Mouse (Mus musculus): ENCODE results near the gene Nfia. TPM values are rescaled to one million over a fixed set of nuclear protein-coding genes. Genes with fewer than 3 reads are reported as not detected.

The Nfia gene
- polyA plus RNA-seq, 1 experiment from 2014 or later = 40.5 TPM

DNA sequence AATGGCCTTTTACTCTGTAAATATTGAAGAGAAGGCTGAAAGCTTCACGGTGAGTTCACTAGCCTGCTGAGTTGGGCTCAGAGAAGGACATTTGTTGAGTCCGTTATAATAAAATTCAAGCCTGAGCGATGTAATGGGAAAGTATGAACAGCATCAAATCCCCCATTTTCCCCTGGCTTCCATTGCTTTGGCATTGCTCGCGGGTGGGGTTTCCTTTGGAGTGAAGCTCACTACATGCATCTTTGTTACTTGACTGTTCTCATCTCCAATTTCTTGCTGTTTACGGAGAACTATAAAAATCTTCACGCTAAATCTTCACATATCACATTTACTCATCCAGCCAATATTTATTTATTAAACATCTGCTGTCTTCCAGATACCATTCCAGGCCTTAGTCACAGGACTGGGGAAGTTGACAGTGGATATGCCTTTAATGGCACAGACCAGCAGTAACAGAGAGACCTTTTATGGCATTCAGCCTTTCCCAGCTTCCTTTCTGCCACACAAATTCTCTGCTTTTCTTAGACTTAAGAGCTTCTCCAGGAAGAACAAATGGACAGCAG, 196.3 kb downstream of the Nfia start:
- ChIA-PET POLR2A (no interaction called here), CTCF (interaction anchor here (1.6 kb wide), 1 partner anchor 34 kb away, joined by 3 read pairs; no protein-coding TSS in a partner anchor)
- H3K27me3 ChIP-seq = no peaks in the 10 kb centered on the region
- no peak for TF ChIP-seq CTCF (IDR thresholded peaks at IDR 0.05)
- ATAC-seq (no peak), DNase-seq (ENCODE audit: low read depth, low spot score) (no peak)
- in situ Hi-C loops (cut with MboI; ENCODE audit: low pct_unique_long_range_greater_than_20kb) = no loop called here

DNA sequence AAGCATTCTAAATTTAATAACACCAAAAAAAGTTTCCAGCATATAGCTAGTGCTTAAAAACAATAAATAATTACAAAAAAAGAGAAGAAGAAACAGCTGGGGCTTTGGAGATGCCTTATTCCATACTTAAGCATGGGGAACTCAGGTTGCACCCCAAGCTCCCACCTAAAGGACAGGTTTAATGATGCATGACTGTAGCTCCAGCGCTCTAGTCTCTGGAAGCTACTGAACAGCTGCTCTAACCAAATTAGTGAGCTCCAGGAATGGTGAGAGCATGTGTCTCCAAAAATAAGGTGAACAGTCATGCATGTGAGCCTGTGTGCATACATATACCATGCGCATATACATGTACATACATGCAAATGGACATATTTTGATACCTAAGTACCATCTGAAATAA, 200.5 kb downstream of the Nfia start:
- ChIA-PET CTCF (interaction anchor here (1.2 kb wide), 1 partner anchor 14 kb away, joined by 4 read pairs; no protein-coding TSS in a partner anchor), POLR2A (no interaction called here)
- TF ChIP-seq CTCF (IDR thresholded peaks at IDR 0.05) = no peak
- DNase-seq (ENCODE audit: low read depth, low spot score) (no peak), ATAC-seq (no peak)
- no peaks in the 10 kb centered on the region for H3K27me3 ChIP-seq
- in situ Hi-C loops (cut with MboI; ENCODE audit: low pct_unique_long_range_greater_than_20kb) = no loop called here

DNA sequence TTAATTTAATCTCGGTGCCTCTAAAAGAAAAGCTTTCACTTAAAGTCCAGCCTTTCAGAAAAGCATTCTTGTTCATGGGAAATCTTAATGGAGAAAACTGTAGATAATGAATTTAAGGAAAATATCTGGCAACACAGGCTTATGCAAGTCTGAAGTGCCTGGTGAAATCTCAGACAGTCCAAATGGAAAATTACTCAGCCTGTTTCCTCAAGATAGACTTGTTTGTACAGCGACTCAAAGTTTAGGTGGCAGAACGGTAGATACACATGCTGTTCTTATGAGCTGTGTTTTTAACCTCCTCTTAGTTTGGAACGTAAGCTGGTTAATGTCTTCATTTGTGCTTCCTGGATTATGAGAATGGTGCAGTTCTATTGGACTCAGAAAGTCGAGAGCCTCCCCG, 201.5 kb downstream of the Nfia start:
- CTCF ChIA-PET = no interaction called here
- in situ Hi-C loops (cut with MboI; ENCODE audit: low pct_unique_long_range_greater_than_20kb) = no loop called here
- no peak for DNase-seq (ENCODE audit: low read depth, low spot score)
- no peaks in the 10 kb centered on the region for H3K27me3 ChIP-seq
- POLR2A ChIA-PET = interaction anchor here (0.5 kb wide), 1 partner anchor 403 kb away, joined by 5 read pairs; no protein-coding TSS in a partner anchor
- no peak for TF ChIP-seq CTCF (IDR thresholded peaks at IDR 0.05)
- no peak for ATAC-seq

DNA sequence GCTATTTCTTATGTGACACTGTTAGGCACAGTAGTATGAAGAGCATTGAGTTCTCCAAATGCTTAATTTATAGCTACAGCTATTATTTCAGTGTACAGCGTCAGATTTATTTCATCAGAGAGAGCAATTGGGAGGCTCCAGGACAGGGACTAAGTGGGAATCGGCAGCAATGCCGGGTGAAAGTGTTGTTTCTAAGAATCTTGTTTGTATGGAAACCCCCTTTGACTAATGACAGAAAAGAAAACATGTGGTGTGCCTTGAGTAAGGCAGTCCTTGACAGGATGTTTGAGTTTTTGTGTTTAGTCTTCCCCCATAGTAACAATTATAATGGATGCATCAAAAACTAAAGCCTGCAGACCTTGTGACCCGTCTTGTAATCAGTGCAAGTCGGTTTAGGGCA, 204.4 kb downstream of the Nfia start:
- DNase-seq (ENCODE audit: low read depth, low spot score) = no peak
- no peak for TF ChIP-seq CTCF (IDR thresholded peaks at IDR 0.05)
- ATAC-seq = no peak
- H3K27me3 ChIP-seq = no peaks in the 10 kb centered on the region
- POLR2A ChIA-PET = no interaction called here
- CTCF ChIA-PET = no interaction called here
- in situ Hi-C loops (cut with MboI; ENCODE audit: low pct_unique_long_range_greater_than_20kb) = no loop called here

DNA sequence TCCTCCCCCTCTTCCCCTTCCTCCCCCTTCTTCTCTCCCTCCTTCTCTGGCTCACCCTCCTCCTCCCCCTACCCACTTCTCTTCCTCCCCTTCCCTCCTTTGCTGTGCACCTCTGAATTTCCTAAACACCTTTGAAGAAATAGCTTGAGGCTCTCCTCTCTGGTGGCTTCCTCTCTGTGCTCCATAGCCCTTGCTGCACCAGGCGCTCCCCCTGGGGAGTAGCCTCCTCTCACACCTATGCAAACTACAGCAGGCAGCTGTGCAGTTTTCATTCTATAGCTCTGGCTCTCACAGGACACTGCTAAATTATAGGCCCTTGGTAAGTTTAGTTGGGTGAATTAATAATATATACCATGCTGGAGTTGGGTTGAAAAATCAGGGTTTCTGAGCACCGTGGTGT, 211.8 kb downstream of the Nfia start:
- POLR2A ChIA-PET = interaction anchor here (0.8 kb wide), 1 partner anchor 208 kb away, joined by 3 read pairs; no protein-coding TSS in a partner anchor

DNA sequence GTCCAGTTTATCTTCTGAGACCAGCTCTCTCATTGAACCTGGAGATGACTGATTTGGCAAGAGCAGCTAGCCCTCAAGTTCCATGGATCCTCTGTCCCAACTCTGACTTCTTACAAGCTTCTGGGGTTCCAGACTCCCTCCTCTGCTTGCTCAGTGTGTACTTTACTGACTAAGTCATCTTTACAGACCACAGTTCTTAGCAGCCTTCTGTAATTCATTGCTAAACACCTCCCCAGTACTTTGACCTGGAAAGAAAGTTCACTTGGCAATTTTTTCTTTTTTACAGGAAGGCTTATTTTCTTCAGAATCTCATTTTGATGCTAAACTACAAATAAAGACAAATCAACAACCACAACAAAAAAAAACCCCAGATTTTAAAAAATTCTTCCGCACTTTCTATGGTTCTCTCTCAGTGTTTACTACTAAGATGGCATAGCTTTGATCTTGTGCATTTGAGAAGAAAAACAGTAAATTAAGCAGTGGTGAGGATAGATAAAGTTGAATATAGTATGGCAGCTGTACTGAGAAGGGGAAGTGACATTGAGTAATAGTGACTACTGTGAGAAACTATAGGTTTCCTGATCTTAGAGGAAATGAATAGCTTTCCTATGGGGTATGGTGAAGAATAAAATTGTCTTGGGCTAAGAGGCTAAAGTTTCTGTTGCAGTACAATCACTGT, 213.7 kb downstream of the Nfia start:
- H3K27me3 ChIP-seq = no peaks in the 10 kb centered on the region
- TF ChIP-seq CTCF (IDR thresholded peaks at IDR 0.05) = no peak
- DNase-seq (ENCODE audit: low read depth, low spot score) = no peak
- CTCF ChIA-PET = interaction anchor here (1.1 kb wide), 1 partner anchor 9 kb away, joined by 3 read pairs; no protein-coding TSS in a partner anchor
- POLR2A ChIA-PET = no interaction called here
- in situ Hi-C loops (cut with MboI; ENCODE audit: low pct_unique_long_range_greater_than_20kb) = no loop called here
- no peak for ATAC-seq

More for the DNA sequence above, 211.8 kb downstream of the Nfia start:
- CTCF ChIA-PET = no interaction called here
- in situ Hi-C loops (cut with MboI; ENCODE audit: low pct_unique_long_range_greater_than_20kb) = no loop called here
- no peak for DNase-seq (ENCODE audit: low read depth, low spot score)
- ATAC-seq = no peak
- TF ChIP-seq CTCF (IDR thresholded peaks at IDR 0.05) = no peak
- no peaks in the 10 kb centered on the region for H3K27me3 ChIP-seq

DNA sequence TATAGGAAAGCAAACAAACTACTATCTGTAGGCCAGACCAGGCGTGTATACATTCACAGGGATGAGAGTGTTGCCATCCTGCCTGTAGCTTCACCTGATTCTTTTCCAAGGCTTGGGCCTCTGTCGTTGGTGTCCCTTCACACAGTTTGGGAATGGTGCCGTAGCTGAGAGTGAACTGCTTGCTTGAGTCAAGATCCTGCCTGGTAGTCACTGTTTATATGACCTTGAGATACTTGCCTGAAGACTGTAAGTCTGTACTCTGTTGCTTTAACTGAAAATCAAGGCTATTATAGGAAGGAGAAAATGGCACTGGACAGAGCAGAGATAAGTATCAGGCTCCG, 214.2 kb downstream of the Nfia start:
- ATAC-seq = no peak
- DNase-seq (ENCODE audit: low read depth, low spot score) = no peak
- CTCF ChIA-PET = interaction anchor here (1.1 kb wide), 1 partner anchor 9 kb away, joined by 3 read pairs; no protein-coding TSS in a partner anchor
- POLR2A ChIA-PET = no interaction called here
- in situ Hi-C loops (cut with MboI; ENCODE audit: low pct_unique_long_range_greater_than_20kb) = no loop called here
- no peak for TF ChIP-seq CTCF (IDR thresholded peaks at IDR 0.05)
- H3K27me3 ChIP-seq = no peaks in the 10 kb centered on the region

DNA sequence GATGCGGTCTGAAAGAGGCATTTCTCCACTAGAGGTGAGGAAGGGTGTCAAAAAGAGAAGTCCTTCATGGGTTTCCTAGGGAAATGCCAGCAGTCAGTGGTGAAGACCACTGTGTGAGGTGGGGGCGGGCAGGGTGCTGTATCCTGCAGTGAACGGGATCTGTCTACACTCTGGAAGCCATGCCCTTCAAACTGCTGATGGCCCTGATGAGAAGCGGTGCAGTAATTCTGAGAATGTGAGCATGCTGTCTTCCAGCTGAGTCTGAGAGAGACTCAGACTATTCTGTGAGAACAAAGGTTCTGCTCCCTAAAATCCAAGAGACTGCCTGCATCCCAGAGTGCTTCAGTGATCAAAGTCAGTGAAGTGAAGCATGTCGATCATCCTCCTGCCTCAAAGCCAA, 216.2 kb downstream of the Nfia start:
- in situ Hi-C loops (cut with MboI; ENCODE audit: low pct_unique_long_range_greater_than_20kb) = no loop called here
- ChIA-PET CTCF (no interaction called here), POLR2A (no interaction called here)
- no peak for TF ChIP-seq CTCF (IDR thresholded peaks at IDR 0.05)
- DNase-seq (ENCODE audit: low read depth, low spot score) (no peak), ATAC-seq (no peak)
- H3K27me3 ChIP-seq = no peaks in the 10 kb centered on the region

DNA sequence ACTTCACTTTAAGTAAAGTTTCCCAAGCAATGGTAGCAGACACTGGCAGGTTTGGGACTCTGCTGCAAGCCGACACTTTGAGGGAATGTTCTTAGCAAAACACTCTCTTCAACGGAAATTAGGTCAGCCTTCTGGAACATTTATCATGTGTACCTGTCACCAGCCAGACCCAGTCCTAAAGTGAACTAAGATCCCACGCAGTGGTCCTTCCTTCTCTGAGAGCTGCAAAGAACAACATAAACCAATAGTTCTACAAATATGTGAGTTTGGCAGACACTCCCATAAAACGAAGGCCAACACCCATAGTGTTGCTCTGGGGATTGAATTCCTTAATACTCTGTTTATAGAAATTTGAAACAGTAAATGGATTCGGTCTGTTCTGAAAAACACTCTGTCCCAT, 217.9 kb downstream of the Nfia start:
- H3K27me3 ChIP-seq = no peaks in the 10 kb centered on the region
- CTCF ChIA-PET = no interaction called here
- in situ Hi-C loops (cut with MboI; ENCODE audit: low pct_unique_long_range_greater_than_20kb) = no loop called here
- POLR2A ChIA-PET = no interaction called here
- ATAC-seq (no peak), DNase-seq (ENCODE audit: low read depth, low spot score) (no peak)
- no peak for TF ChIP-seq CTCF (IDR thresholded peaks at IDR 0.05)

DNA sequence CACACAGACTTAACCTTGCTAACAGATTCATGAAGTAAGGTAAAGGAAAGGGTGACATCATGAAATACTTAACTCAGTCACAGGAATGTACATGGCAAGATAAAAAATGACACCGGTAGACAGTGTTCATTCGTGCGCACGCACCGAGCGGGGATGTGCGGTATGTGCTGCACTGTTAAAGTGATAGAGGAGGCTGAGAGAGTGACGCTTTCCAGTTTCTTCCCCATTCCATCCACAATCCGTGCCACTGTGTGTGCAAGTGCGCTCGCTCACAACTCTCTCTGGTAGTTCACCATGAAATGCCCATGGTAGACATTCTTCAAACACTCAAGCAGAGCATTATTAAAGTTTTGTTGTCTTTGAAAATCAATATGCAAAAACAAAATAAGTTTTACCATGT, 218.9 kb downstream of the Nfia start:
- POLR2A ChIA-PET = no interaction called here
- DNase-seq (ENCODE audit: low read depth, low spot score) = no peak
- H3K27me3 ChIP-seq = no peaks in the 10 kb centered on the region

DNA sequence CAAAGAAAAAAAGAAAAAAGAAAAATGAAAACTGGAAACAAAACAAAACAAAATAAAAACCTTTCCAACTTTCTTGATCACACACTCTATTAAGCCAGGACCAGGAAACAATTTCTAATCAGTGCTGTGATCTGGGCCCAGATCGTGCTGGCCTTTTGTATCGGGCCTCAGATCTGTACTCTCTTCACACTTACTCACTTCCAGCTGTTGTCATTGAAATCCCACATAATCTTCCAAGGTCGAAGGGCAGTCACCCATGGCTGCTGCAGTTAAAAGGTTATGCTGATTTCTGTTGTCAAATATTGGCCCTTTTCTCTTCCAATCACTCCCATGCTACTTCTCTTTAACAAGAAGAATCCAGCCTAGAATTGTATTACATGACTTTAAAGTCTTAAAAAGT, 219.3 kb downstream of the Nfia start:
- CTCF ChIA-PET = no interaction called here
- DNase-seq (ENCODE audit: low read depth, low spot score) (no peak), ATAC-seq (no peak)

More for the DNA sequence above, 218.9 kb downstream of the Nfia start:
- no peak for TF ChIP-seq CTCF (IDR thresholded peaks at IDR 0.05)
- no peak for ATAC-seq
- CTCF ChIA-PET = no interaction called here
- in situ Hi-C loops (cut with MboI; ENCODE audit: low pct_unique_long_range_greater_than_20kb) = no loop called here

More for the DNA sequence above, 219.3 kb downstream of the Nfia start:
- in situ Hi-C loops (cut with MboI; ENCODE audit: low pct_unique_long_range_greater_than_20kb) = no loop called here
- no peak for TF ChIP-seq CTCF (IDR thresholded peaks at IDR 0.05)
- POLR2A ChIA-PET = no interaction called here
- no peaks in the 10 kb centered on the region for H3K27me3 ChIP-seq
